Mouse (Mus musculus) forelimb bud, embryonic 11.5 days (tissue): ENCODE measurements around the gene Oprm1.
"Not testable (repeated sequence)": the region's sequence is repeated elsewhere in the genome, so short reads cannot be mapped to it uniquely, and the experiment has no call there.

Experiments used
- DNase-seq: peaks from one replicate; pipeline ENCODE4 v3.0.0-alpha.2; 2012; ENCODE audit warnings: low read depth, low spot score

Oprm1 gene

DNA sequence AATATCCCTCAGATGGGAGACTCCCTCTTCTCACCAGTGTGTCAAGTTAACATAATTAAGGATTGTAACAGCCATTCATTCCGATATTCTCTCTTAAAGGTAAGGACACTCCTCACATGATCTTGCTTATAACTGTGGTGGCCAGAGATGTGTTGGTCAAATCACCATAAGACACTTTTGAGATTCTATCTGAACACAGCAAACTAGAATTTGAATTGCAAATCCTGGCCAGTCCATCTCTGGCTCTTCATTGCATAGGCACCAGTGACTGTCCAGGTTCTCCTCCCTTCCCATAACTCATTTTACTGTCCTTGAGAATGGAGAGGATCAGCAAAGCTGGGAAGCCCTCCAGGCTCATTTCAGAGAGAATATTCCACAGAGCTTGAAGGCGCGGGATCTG is at the start of gene Oprm1:
Gene Oprm1, plus strand, starts transcription at position 301 of the 400 bp plus-strand sequence.
- no peak for DNase-seq

DNA sequence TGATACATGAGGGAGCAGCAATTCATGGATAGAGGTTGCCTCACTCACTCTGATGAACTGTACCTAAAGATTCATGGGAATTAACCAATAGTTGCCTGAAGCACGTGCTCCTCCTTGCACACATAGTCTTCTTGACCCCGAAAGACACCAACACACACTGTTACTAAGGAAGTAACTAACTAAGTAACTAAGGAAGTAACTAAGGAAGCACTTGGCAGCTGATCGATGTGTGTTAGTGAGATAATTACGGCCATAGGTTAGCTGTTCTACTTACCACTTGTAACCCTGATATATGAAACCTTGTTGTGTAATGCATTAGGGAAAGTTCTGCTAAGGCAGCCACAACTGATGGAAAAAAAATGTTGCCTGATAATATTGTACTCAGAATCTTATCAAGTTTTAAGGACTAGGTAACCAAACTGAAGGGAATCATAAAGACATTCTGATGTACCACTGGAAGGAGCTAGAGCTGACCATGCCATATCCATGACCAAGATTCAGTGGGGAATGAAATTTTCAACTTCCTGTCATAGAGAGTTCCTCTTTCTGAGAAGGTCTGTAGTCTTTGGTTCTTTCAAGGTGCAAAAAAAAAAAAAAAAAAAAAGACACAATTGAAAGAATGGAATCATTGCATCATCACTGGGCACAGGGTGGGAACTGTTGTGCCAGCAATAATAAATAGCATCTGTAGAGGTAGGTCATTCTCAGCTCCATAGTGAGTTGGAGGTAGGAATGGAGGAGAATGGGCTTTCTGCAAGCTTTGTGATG is 40.9 kb upstream of the Oprm1 start:
- DNase-seq, result no peak

DNA sequence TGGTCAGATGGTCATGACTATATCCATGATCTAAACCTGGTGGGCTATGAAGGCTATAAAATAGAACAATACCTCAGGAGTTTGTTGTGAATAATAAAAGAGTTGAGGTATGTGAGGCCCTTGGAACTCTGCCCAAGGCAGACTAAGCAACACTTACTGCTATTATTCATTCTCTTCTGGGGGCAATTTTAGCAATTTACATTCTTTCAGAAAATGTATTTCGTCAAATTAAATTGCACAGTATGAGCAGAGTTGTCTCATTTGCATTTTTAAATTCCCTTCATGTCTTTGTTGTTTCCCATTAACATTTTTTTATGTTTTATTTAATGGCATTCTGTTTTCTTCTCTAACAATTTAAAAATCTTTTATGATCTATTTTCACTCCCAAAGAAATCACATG is 34.5 kb upstream of the Oprm1 start:
- no peak for DNase-seq

DNA sequence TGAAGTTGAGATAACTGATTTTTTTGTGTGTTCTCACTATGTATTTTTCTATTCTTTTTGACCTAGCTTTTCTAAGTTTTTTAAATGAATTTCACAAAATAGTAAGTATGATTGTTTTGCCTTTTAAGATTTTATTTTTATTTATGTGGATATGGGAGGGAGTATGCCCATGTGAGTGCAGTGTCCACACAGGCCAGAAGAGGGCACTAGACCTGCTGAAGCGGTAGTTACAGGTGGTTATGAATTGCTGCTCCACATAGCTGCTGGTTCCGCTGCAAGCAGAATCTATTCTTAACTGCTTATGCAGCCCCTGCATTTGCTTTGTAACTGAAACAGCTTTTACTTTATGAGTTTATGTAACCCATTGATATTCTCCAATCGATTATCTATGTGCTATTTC is 29.8 kb upstream of the Oprm1 start:
- DNase-seq, result no peak

DNA sequence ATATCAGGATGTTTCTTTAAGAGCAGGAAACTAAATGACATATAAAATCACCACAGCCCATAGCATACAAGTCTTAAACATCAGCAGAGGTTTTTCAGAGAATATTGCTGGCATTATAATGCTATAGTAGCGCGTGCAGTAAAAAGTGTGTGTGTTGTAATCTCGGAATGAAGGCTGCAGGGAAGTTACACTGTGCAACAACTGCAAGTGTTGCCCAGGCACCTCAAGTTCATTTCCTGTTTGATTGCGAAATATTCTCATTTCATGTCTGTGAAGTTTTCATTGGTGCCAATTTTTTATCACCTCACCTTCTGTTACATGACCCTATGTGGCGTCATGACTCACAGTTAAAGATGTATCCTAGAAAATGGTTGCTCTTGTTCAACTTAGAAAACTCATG is 4.9 kb upstream of the Oprm1 start:
- DNase-seq, result no peak

DNA sequence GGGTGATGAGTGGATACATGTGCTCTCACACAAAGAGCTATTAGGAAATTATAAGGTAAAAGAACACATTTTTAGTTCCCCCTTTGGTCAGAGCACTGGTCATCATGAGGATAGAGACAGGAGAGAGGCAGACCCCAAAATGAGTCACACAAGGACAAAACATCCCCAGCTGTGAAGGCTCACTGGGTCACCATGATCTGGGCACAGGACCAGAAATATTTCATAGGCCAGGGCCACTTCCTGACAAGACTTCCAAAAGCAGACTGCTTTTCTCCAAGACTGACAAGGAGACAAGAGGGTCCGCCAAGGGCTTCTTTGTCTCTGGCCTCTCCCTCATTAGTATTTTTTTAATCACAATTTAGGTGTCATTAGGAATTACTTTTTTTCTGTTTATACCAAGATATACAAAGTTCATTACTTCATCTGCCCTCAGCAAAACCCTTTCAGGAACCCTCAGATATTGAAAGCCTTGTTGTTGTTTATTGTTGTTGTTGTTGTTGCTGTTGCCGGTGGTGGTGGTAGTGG is 3.0 kb downstream of the Oprm1 start, which contains the start of gene Gm10945:
Gene Gm10945, minus strand, starts transcription at position 475 of the 525 bp plus-strand sequence.
- DNase-seq, result no peak

DNA sequence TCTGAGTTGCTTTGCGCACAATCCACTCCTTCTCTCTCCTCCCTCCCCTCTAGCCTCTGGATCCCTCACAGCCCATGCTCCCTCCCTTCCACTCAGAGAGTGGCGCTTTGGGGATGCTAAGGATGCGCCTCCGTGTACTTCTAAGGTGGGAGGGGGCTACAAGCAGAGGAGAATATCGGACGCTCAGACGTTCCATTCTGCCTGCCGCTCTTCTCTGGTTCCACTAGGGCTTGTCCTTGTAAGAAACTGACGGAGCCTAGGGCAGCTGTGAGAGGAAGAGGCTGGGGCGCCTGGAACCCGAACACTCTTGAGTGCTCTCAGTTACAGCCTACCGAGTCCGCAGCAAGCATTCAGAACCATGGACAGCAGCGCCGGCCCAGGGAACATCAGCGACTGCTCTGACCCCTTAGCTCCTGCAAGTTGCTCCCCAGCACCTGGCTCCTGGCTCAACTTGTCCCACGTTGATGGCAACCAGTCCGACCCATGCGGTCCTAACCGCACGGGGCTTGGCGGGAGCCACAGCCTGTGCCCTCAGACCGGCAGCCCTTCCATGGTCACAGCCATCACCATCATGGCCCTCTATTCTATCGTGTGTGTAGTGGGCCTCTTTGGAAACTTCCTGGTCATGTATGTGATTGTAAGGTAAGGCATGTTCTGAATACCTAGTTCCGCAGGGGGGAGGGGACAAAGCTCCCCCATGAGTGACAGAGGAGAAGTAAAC is 30.4 kb downstream of the Oprm1 start:
- peak; percentile 84 for DNase-seq

DNA sequence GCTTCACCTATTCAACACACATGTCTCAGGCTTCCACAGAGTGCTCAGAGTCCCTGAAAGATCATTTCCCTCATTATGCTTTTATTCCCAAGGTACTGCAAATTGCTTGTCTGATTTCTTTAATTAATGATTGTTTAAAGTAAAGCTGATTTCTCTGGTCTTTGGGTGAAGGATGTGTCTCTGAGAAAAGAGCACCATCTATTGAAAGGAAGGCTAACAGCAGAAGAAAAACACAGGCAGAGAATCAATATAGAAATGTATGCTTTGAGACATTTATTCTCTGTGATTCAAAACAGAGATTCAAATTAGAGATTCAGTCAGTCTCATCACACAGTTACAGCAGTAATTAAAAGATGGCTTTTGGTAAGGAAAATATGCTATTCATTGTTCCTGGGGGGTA is 31.9 kb downstream of the Oprm1 start:
- DNase-seq, result no peak

DNA sequence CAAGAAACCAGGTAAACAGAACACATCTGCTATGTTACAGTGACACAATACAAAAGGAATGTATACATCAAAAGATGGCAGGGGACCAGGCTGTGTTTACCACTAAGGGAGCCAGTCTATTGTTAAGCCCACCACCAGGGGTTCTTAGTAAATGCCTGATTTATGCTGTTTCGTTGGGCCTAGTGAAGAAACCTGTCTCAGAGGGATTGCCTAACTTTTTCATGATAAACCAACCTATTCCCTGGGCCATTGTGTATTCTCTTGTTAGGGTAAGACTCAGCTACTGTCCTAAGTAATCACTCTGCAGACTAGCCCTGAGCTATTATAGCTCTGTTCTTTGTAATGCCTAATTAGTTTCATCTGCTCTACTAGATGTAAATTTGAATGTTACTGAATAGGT is 62.3 kb downstream of the Oprm1 start:
- DNase-seq, result no peak

DNA sequence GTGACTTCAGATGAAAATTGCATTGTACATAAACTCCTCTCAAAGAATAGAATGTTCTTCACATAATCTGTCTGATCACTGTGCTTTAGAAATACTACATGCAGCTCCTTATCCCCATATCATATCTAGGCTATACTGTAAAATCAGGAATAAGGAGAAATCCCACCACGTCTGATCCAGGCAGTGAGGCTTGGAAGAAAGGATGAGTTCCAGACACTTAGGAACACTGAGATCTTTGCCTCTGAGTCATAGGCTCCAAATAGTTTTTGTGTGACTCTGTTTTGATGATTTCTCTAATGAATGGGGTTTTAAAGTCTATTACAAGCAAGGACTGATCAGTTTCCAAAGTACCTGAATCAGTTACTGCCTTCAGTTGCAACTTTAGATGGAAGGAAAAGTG is 83.9 kb downstream of the Oprm1 start:
- no peak for DNase-seq

DNA sequence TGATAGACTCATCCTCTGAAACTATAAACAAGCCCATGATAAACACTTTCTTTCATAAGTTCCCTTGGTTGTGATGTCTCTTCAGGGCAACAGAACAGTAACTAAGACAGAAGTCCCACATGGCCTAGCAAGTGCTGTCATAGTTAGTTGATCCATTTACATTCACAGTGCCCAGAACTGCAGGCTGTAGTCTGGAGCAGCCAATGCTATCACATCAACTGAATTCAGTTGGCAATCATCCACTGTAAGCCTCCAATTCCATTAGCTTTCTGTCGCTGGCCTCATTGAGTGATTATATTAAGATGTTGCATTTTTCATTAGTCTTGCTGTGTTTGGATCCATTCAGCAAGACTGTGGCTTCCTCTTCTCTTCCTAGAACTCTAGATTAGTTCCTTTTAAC is 88.0 kb downstream of the Oprm1 start:
- no peak for DNase-seq

DNA sequence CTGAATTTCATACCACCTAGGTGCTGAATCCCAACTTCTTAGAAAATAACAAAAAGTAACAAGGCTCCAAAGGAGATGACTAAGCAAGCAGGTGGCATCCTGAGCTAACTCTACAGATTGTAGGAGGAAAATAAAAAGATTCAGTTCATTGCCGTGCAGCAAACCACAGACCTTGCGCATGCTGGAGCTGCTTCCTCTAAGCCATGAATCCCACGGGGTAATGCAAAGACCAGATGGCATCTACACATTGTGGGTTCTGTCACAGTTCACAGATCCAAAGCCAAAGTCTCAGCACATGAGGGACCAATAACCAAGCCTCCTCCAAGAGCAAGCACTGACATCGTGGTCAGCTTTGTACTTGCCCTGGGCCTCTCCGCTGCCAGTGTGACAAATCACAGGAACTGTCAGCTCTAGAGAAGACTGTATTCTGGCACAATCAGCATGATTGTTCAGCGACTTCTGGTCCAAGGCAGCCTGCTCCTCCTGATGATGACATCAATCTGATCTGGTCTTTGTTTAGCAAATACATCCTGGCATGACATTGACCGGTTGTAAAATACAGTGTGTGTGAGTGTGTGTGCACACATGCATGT is 90.0 kb downstream of the Oprm1 start:
- no peak for DNase-seq

DNA sequence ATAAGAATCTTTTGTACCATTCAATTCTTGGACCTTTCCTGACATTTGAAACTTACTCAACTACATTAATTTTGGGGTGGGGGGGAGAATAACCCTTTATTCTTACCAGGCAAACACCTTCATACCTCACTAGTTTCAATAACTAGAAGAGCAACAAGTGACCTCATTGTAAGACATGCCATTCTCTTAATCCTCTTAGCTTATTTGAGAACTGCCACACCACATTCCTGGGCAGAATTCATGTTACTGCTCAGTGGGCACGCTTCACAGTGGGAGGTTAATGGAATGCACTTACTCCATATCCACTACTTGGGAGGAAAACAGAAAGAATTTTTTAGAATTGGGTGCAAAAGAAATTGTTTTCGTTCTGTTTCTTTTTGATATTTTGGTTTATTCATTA is 90.5 kb downstream of the Oprm1 start:
- DNase-seq, result no peak

DNA sequence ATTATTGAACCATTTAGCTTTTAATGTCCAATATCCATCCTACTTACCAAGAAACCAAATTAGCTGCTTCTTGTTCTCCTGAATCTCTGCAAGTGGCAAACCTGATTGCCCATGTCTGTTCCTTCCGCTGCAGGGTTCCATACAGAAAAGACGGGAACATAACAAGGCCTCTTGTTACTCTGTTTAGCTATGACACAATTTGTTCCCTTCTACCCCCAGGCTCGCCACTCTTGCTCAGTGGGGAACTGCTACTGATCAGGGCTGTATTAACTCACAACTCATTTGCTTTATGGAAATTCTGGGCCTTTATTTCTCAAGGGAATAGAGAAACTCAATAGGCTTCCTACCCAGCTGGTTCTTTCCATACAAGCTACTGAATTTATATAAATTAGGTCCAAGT is 97.5 kb downstream of the Oprm1 start:
- no peak for DNase-seq

DNA sequence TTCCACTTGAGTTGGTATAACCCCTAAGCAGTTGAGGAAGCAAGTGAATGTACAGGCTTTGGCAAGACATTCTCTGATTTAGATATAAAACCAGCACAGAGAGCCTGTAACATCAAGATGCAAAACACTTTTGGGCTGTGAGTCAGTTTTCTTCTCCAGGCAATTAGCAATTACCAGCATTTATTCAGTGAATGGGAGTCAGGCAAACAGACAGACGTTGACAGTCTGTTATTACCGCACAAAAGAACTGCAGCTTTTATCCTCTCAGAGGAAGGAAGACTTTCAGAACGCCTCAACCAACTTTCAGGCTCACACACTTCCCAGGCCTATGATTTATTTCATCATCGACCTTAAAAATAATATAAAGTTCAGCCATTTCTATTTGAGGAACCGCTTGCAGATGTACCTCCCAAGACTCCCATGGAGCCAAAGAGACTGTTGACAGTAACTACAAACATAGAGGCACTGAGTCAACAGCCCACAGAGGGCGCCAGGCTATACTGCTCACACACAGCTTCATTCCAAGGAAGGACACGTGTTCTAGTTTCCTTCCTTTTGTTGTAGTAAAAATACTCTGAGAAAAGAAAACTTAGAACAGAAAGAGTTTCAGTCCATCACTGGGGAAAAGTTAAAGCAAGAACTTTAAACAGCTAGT is 113.2 kb downstream of the Oprm1 start:
- DNase-seq, result no peak

DNA sequence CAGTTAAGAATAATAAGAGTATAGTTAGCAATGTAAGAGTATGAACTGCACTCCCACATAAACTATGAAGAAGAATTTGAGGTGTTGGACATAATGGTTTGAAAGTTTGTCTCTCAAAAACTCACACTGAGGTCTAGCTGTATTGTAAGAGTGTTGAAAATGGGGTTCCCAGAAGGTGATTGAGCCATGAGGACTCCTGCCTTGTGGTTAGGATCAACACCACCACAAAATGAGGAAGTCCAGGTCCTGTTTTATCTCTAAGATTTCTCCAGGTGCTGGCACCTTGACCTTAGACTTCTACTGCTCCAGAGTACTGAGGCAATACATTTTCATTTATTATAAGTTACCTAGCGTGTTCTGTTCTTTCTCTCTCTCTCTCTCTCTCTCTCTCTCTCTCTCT is 115.6 kb downstream of the Oprm1 start:
- no peak for DNase-seq

DNA sequence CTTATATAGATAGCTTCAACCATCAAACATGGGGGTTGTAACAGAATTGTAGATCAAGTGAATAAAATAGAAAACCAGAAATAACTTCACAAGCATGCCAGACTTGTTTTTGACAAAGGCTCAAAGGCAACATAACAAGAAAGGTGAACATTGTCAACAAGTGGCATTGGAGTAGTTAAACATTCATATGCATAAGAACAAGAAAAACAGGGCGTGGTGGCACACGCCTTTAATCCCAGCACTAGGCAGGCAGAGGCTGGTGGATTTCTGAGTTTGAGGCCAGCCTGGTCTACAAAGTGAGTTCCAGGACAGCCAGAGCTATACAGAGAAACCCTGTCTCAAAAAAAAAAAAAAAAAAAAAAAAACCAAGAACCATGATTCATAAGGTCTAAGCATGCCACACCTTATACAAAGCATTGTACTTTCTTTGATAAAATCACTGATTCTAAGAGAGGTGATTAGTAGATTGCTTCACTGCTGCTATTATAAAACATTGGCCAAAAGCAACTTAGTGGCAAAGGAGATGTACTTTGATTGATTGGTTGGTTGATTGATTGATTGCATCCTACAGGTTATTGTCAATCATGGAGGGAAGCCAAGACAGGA is 120.1 kb downstream of the Oprm1 start:
- DNase-seq, result no peak

DNA sequence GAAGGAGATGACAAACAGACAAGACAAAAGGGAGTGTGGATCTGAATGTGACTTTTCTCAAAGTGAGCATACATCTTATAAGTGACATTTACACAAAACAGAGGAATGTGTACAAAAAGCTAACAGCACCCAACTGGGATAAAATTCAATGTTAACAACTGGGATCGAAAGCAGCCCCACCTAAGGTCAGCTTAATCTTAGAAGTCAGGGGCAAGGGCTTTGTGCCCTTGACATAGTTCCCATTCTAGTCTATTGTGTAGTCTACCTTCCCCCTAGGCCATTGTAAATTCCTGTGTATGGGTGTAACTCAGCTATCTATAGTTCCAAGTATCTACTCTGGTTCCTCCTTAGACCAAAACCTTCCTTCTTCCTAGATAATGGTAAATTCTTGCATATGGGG is 123.7 kb downstream of the Oprm1 start:
- not testable (repeated sequence) for DNase-seq

DNA sequence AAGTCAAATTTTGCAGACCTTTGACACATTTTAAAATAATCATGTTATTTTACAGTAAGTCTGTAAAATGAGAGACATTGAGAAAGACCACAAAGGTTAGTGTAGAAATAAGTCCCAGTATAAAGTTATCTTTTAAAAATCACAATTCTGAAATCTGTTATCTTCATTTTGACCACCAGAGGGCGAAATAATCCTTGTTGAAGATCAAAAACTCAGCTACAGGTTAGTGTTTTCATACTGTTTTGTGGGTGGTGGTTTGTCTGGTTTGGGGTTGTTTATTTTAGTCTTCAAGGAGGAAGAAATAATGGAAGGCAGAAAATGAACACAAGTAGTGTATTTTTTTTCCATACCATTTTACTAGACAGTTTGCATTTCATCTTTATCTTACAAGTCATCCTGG is 127.2 kb downstream of the Oprm1 start:
- DNase-seq, result peak; percentile 49

DNA sequence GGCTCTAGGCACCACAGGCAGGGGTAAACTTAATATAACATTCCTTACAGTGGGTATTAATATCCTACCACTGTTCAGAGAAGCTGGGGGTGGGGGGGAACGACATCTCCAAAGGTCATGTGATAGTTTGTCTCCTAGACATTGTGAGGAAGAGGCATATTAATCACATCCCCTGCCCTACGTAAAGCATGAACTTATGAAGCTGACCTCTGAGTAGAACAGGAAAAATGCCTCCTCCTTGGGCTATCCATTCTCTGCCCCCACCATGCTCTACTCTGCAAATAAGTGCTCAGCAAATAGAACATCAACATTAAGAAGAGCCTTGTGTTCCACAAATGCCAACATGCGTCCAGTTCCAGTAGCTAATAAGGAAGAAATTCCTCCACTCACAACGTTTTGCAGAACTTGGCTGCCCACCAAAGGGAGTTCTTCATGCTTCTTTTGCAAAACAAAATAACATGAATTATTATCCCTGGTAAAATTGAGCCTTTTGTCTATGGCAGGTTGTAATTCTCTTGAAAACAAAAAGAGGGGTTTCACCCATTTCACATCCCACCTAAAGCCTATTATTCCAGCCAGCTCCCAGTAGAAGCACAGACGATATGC is 131.4 kb downstream of the Oprm1 start:
- DNase-seq, result no peak

DNA sequence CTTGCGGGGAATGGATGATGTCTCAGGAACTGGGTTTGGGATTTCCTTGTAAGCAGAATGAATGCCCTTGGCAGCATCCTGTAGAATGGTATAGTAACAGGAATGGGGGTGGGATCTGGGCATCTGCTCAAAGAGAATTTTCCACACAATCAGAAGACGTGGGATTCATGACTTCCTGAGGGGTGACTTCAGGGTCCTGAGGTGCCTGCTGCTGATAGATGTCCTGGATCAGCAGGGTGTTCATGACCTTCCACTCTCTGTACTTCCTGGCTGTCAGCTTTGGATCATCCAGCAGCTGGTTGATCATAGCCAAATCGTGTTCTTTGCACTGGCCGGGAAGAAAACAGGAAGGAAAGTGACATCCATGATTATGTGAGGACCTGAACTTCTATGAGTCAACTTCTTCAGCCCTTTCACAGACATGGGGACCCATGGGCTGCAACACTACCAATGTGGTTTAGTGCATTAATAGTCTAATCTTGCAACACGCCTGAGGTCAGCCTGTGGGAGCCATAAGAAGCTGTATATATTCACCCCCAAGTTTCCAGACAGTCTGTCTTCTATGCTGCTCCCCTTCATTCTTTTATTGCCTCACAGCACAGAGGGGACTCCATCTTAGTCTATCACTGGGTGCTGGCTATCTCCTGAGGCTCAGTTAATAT is 132.2 kb downstream of the Oprm1 start:
- DNase-seq, result no peak
